Mouse (Mus musculus) granulocyte monocyte progenitor cell, adult 5-6 weeks (primary cell): ENCODE measurements around the gene Dusp2. TPM values are rescaled to one million over a fixed set of nuclear protein-coding genes. Genes with fewer than 3 reads are reported as not detected.
A peak's percentile ranks its signal among the peaks of the same experiment; 100 is the strongest.
"Not testable (repeated sequence)": the region's sequence is repeated elsewhere in the genome, so short reads cannot be mapped to it uniquely, and the experiment has no call there.

Experiments used
- ATAC-seq: replicated peaks from 2 replicates; pipeline ENCODE4 v1.8.0; 2016; ENCODE audit warnings: mild to moderate bottlenecking, moderate TSS enrichment, inconsistent platforms; ENCODE audit not compliant: poor library complexity, severe bottlenecking
- total RNA-seq, 2 experiments: library from RNA; stranded (forward) in 1 of 2; stranded (reverse) in 1 of 2; fragments of 200-712, 200-1000 nt in 1 of 2; fragments of >200 nt in 1 of 2; fragmentation: Nextera tagmentation in 1 of 2; gene quantifications; 2 replicates each; pipeline ENCODE4 v1.2.3; 2014 to 2017

Gene Dusp2
- total RNA-seq (2014; fragmentation: Nextera tagmentation) (22.3 and 33.3 TPM in 2 replicates), total RNA-seq (2017) (50.4 and 51.2 TPM in 2 replicates)

GRCm38 (mm10) chr2:127335767-127336496 lies at the start of gene Dusp2:
TSS of gene Dusp2 (plus strand) at chr2:127336159.
- ATAC-seq: peak; percentile 63

- no peak for ATAC-seq
These were observed 43.7 kb upstream of the Dusp2 start for GRCm38 (mm10) chr2:127292250-127292649.

GRCm38 (mm10) chr2:127297001-127297805 lies 38.8 kb upstream of the Dusp2 start:
- no peak for ATAC-seq

- ATAC-seq: no peak
These were observed 37.9 kb upstream of the Dusp2 start for GRCm38 (mm10) chr2:127298056-127298455.

- ATAC-seq: peak; percentile 87
These were observed 35.3 kb upstream of the Dusp2 start for GRCm38 (mm10) chr2:127300701-127301100.

- ATAC-seq: peak; percentile 77
These were observed 34.1 kb upstream of the Dusp2 start for GRCm38 (mm10) chr2:127301883-127302282.

- ATAC-seq: not testable (repeated sequence)
These were observed 31.8 kb upstream of the Dusp2 start for GRCm38 (mm10) chr2:127304192-127304591.

- no peak for ATAC-seq
These were observed 31.2 kb upstream of the Dusp2 start for GRCm38 (mm10) chr2:127304609-127305210.

GRCm38 (mm10) chr2:127306123-127306522 lies 29.8 kb upstream of the Dusp2 start:
- no peak for ATAC-seq

GRCm38 (mm10) chr2:127307179-127307578 lies 28.8 kb upstream of the Dusp2 start:
- peak; percentile 57 for ATAC-seq

GRCm38 (mm10) chr2:127308660-127309059 lies 27.3 kb upstream of the Dusp2 start:
- peak; percentile 85 for ATAC-seq

- no peak for ATAC-seq
These were observed 25.7 kb upstream of the Dusp2 start for GRCm38 (mm10) chr2:127310246-127310645.

- ATAC-seq: no peak
These were observed 25.3 kb upstream of the Dusp2 start for GRCm38 (mm10) chr2:127310685-127311084.

GRCm38 (mm10) chr2:127311193-127311592 lies 24.8 kb upstream of the Dusp2 start:
- ATAC-seq: no peak

- no peak for ATAC-seq
These were observed 23.2 kb upstream of the Dusp2 start for GRCm38 (mm10) chr2:127312801-127313200.

- no peak for ATAC-seq
These were observed 22.1 kb upstream of the Dusp2 start for GRCm38 (mm10) chr2:127313878-127314277.

- peak; percentile 71 for ATAC-seq
These were observed 21.3 kb upstream of the Dusp2 start for GRCm38 (mm10) chr2:127314467-127315154.

- no peak for ATAC-seq
These were observed 20.8 kb upstream of the Dusp2 start for GRCm38 (mm10) chr2:127315155-127315470.

GRCm38 (mm10) chr2:127316431-127316830 lies 19.5 kb upstream of the Dusp2 start:
- ATAC-seq: no peak

- no peak for ATAC-seq
These were observed 17.8 kb upstream of the Dusp2 start for GRCm38 (mm10) chr2:127318136-127318535.

- no peak for ATAC-seq
These were observed 16.9 kb upstream of the Dusp2 start for GRCm38 (mm10) chr2:127319071-127319470.
